Mouse (Mus musculus) hindbrain, embryonic 16.5 days (tissue): ENCODE measurements at regions not wholly inside any gene's neighbourhood (a gene's known extent, or its start where the extent isn't known, plus 50 kb on each side); places are given as distances from the start of the nearest gene placed in this dataset.

Experiments
- ATAC-seq: fragments of 200-750 bp; cut with Nextera tagmentation; 2 replicates; pipeline ENCODE4 v1.8.0; 2017; ENCODE audit warnings: moderate TSS enrichment, moderate library complexity
- H3K27ac ChIP-seq: fragments of 300-500 bp; sonication (generic); 2 replicates; pipeline ENCODE4 v1.5.1; 2014; ENCODE audit warnings: low read depth, mild to moderate bottlenecking, control low read depth, low read length, moderate library complexity
- H3K27me3 ChIP-seq: fragments of 300-500 bp; sonication (generic); replicated peaks from 2 replicates; pipeline ENCODE4 v1.6.1; 2014; ENCODE audit warnings: low read length; ENCODE audit not compliant: control insufficient read depth, insufficient read depth
- H3K36me3 ChIP-seq: fragments of 300-500 bp; sonication (generic); 2 replicates; pipeline ENCODE4 v1.6.1; 2014; ENCODE audit warnings: mild to moderate bottlenecking, low read length, moderate library complexity, mixed read lengths; ENCODE audit not compliant: control insufficient read depth, insufficient read depth
- H3K4me1 ChIP-seq: fragments of 300-500 bp; sonication (generic); 2 replicates; pipeline ENCODE4 v1.6.1; 2014; ENCODE audit warnings: low read depth, low read length; ENCODE audit not compliant: control insufficient read depth, insufficient read depth
- H3K4me2 ChIP-seq: fragments of 300-500 bp; sonication (generic); 2 replicates; pipeline ENCODE4 v1.6.1; 2014; ENCODE audit warnings: mild to moderate bottlenecking, low read length, control low read depth, moderate library complexity
- H3K4me3 ChIP-seq: fragments of 300-500 bp; sonication (generic); 2 replicates; pipeline ENCODE4 v1.5.1; 2014; ENCODE audit warnings: mild to moderate bottlenecking, low read length, control low read depth, moderate library complexity
- H3K9ac ChIP-seq: fragments of 300-500 bp; sonication (generic); 2 replicates; pipeline ENCODE4 v1.6.1; 2014; ENCODE audit warnings: low read depth, mild to moderate bottlenecking, control low read depth, low read length, moderate library complexity
- H3K9me3 ChIP-seq: fragments of 300-500 bp; sonication (generic); 2 replicates; pipeline ENCODE4 v1.6.1; 2014; ENCODE audit warnings: mild to moderate bottlenecking, low read length, moderate library complexity; ENCODE audit not compliant: control insufficient read depth
- WGBS: fragments of 180-500 bp; shearing (Covaris S2); extraction: QIAGEN DNeasy Blood & Tissue Kit; methylation state at CpG from one replicate; pipeline ENCODE4 v1.1.7; 2014; 5-methylcytosine and 5-hydroxymethylcytosine counted together

DNA sequence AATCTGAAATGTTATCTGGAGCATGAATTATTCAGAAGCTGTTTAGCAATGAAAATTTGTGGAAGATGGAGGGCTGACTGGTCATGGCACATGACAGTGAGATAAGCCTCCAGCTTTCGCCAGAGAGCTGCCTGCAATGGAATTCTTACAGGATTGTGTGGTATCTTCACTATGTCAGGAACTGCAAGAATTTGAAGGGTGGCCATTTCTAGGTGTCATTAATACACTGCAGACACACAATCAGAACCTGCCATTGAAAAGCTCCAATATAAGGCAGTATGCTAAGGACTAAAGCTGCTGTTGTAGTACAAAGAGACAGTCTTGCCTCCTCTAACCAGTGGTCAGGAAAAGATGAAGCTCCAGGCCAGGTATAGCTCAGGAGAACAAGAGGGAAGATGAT lies 744.7 kb downstream of the Dnah5 start:
- no peak overlapping the region for H3K4me2 ChIP-seq
- H3K36me3 ChIP-seq, result no peaks in the 10 kb centered on the region
- H3K9me3 ChIP-seq, result no peaks in the 10 kb centered on the region
- WGBS, result 75% methylated on average over 1 of the region's 1 CpGs
- ATAC-seq, result no peak
- H3K27ac ChIP-seq, result no peak overlapping the region
- H3K9ac ChIP-seq, result no peak overlapping the region
- H3K4me3 ChIP-seq, result no peak overlapping the region
- no peaks in the 10 kb centered on the region for H3K27me3 ChIP-seq
- H3K4me1 ChIP-seq, result no peaks in the 10 kb centered on the region
